Mouse (Mus musculus) T-cell, adult 2 months (primary cell): ENCODE results near the gene Gatad2b.
"Not testable (repeated sequence)": the region's sequence is repeated elsewhere in the genome, so short reads cannot be mapped to it uniquely, and the experiment has no call there.

Source experiments
- DNase-seq: peaks from one replicate; pipeline ENCODE4 v3.0.0; 2022; ENCODE audit warnings: low spot score

The Gatad2b gene

GRCm38 (mm10) chr3:90265932-90266741 is 26.8 kb upstream of the Gatad2b start:
- DNase-seq = peak; percentile 57

GRCm38 (mm10) chr3:90266901-90267775 is 25.8 kb upstream of the Gatad2b start:
- DNase-seq = peak; percentile 41

GRCm38 (mm10) chr3:90268190-90268589 is 24.8 kb upstream of the Gatad2b start:
- no peak for DNase-seq

GRCm38 (mm10) chr3:90268971-90269370 is 24.0 kb upstream of the Gatad2b start:
- DNase-seq = no peak

- no peak for DNase-seq
These were observed 22.2 kb upstream of the Gatad2b start for GRCm38 (mm10) chr3:90270784-90271183.

GRCm38 (mm10) chr3:90272170-90272569 is 20.8 kb upstream of the Gatad2b start:
- DNase-seq = no peak

GRCm38 (mm10) chr3:90273855-90274254 is 19.1 kb upstream of the Gatad2b start:
- DNase-seq = no peak

- no peak for DNase-seq
These were observed 17.7 kb upstream of the Gatad2b start for GRCm38 (mm10) chr3:90275286-90275685.

- no peak for DNase-seq
These were observed 16.1 kb upstream of the Gatad2b start for GRCm38 (mm10) chr3:90276858-90277257.

- no peak for DNase-seq
These were observed 15.2 kb upstream of the Gatad2b start for GRCm38 (mm10) chr3:90277793-90278192.

- no peak for DNase-seq
These were observed 14.8 kb upstream of the Gatad2b start for GRCm38 (mm10) chr3:90278211-90278610.

- no peak for DNase-seq
These were observed 13.8 kb upstream of the Gatad2b start for GRCm38 (mm10) chr3:90279216-90279615.

GRCm38 (mm10) chr3:90279743-90280142 is 13.2 kb upstream of the Gatad2b start:
- DNase-seq = no peak

- DNase-seq = no peak
These were observed 12.3 kb upstream of the Gatad2b start for GRCm38 (mm10) chr3:90280708-90281107.

GRCm38 (mm10) chr3:90284150-90284549 is 8.8 kb upstream of the Gatad2b start:
- DNase-seq = no peak

GRCm38 (mm10) chr3:90289403-90289802 is 3.6 kb upstream of the Gatad2b start:
- not testable (repeated sequence) for DNase-seq

GRCm38 (mm10) chr3:90290602-90291001 is 2.4 kb upstream of the Gatad2b start:
- DNase-seq = no peak

- no peak for DNase-seq
These were observed 1.0 kb upstream of the Gatad2b start for GRCm38 (mm10) chr3:90291982-90292344.

- peak; percentile 44 for DNase-seq
These were observed 530 bp downstream of the Gatad2b start for GRCm38 (mm10) chr3:90293352-90294063.

- DNase-seq = no peak
These were observed 1.1 kb downstream of the Gatad2b start for GRCm38 (mm10) chr3:90294064-90294440.

GRCm38 (mm10) chr3:90294651-90295050 is 1.7 kb downstream of the Gatad2b start:
- no peak for DNase-seq

- DNase-seq = no peak
These were observed 12.8 kb downstream of the Gatad2b start for GRCm38 (mm10) chr3:90305801-90306200.
